Mouse (Mus musculus) 416B (cell line): ENCODE measurements around the gene Acsl3.

Source experiments
- DNase-seq: peaks from one replicate; pipeline ENCODE4 v3.0.0; 2011; ENCODE audit warnings: low read depth

Acsl3 gene

DNA sequence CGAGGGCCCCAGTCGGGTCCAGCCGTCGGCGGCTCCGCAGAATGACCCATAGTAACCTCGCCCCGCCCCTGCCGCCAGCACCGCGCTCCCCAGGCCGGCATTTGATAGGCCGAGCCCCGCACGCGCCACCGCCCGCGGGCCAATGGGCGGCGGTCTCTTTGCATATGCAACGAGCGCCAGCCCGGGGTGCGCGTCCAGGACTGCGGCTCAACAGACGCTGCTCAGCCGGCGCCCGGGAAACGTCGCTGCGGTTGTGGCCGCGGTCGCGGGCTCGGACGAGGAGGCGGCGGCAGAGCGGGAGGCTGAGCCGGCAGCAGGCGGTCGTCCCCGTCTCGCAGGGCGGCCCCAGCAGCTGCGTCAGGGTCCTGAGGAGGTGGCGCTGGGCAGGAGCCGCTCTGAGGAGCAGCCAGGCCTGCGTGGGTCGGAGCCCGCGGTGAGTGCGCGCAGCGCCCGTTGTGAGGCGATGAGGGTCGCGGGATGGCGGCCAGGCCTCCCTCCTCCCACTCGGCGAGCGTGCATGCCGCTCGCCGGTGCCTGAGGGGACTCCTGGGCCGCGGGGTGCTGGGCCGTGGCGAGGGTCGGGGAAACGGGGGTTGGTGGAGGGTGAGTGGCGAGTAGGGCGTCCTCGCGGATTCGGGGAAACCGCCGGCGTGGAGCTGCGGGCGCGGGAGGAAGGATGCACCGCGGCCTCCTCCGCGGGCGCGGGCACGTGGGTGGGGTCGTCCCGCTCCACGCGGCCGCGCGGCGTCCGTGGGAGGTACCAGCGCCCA lies at the start of gene Acsl3, which contains the start of gene Utp14b:
Acsl3 (plus strand) TSS at position 155 of the 770 bp plus-strand sequence.
Utp14b (plus strand) TSS at position 368 of the 770 bp plus-strand sequence.
- DNase-seq: peak; percentile 89

DNA sequence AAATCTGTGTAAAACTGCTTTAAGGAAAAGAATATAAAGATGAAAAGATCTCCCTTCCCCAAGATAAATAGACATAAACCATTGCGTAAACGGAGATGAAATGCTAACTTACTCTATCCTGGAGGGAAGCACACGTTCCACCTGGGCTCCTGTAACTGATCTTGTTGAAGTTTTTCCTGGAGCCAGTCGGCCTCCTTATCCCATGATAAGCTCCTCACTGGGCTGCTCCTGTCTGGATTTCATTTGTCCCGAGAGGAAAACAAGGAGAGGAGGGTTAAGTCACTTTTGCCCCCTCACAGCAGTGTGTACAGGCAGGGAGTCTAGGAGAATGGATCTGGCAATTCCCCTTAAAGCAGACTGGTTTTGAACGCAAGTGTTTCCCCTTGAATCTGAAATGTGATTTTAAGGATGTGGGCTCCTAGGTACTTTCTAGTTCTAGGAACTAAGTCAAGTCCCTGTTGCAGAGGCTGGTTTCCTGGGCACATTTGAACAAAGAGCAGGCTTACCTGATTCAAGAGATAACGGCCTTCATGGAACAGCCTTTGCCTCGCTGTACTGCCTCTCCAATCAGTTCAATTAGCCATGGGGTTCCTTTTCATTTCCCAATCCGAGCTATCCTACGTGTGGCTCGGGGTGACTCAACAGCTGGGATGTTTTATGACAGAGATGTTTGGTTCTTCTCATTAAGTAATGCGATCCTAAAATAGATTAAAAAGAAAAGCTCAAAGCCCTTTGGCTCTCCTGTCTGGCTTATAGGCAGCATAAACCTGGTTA lies 48.3 kb upstream of the Acsl3 start:
- no peak for DNase-seq

DNA sequence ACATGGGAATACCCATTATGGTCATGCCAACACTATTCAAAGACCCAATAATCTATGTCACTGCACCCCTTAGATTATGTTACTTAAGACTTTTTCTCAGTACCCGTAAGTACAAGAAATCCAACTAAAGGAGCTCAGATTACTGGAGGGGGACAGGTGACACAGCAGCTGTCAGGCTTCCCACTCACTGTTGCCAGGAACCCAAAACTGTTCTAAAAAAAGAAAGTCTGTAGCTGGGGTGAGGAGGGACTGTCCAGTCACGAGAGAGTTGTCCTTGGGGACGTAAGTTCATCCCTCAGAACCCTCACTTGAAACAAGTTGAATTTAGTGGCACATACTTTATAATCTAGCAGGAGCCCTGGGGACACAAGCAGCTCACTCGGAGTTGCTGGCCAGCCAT lies 46.6 kb upstream of the Acsl3 start:
- DNase-seq: no peak

DNA sequence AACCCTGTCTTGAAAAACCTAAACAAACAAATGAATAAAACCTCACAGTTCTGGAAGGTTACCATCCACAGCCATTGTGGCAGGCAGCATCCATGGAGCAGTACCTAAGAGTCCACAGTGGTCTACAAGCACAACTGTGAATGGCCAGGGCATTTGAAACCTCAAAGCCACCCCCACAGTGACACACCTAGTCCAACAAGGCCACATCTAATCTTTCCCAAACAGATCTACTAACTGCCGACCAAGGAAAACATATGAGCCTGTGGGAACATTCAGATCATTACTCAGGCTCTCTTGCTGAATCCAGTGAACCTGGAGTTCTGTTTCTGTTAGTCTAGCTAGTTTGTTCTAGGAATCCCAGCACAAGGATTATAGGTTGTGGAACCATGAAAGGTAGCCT lies 44.7 kb upstream of the Acsl3 start:
- no peak for DNase-seq

DNA sequence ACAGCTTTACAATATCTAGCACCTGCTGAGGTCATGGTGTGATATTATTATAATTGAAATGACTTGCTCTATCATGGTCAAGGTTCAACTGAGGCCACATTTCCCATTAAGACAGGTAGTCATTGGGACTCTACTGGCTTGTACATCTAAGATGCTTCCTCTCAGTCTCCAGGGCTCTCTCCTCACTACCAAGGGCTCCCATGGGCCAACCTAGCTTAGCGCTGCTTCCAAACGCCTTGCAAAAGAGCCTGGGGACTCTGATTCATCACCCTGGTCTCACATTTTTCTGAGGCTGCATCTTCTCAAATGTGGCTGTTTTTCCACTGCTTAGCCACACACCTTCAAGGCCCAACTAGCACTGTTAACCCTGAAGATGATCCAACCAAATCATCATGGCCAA lies 33.3 kb upstream of the Acsl3 start:
- no peak for DNase-seq

DNA sequence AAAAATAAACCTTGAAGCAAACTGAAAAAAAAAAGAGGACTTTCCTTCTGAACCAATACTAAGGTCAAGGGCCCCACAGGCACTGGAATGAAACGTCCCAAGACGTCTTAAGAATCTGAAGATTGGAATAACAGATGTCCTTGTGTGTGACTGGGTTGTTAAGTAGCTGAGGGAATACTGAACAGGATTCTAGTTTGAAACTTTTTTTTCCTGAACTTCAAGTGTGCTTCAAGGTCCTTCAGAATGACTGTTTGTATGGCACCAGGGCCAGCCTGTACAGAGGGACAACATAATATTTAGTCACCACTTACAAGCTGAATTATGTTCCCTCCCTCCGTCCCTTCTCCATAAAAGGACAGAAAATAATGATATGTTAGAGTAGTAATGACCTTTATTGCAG lies 23.1 kb upstream of the Acsl3 start:
- no peak for DNase-seq

DNA sequence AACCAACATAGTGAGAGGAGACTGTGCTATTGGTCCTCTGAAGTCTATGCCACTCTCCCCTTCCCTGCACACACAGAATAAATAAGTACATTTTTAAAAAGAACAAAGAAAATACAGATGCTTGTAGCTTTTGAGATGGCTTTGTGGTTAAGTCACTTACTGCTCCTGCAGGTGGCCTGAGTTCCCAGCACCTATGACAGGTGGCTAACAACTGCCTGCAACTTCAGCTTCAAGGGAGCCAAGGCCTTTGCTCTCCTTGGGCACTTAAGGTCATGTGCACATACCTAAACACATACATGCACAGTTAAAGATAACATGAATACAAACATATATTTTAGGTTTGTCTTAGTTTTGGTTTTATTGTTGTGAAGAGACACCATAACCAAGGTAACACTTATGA lies 16.8 kb upstream of the Acsl3 start:
- DNase-seq: no peak

DNA sequence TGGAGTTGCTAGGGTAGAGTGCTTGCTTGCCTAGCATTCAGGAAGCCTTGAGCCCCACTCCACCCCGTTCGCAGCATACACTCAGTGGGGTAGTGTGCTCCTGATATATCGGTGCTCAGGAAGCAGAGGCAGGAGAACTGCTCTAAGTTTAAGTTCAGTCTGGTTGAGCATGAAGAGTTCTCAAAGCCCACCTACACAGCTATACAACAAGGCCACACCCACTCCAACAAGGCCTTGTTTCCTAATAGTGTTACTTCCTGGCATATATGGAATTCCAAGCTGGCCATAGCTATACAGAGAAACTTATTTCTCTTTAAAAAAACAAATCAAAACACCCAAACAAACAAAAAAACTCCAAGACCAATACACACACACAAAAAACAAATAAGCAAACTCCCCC lies 15.8 kb upstream of the Acsl3 start:
- DNase-seq: no peak

DNA sequence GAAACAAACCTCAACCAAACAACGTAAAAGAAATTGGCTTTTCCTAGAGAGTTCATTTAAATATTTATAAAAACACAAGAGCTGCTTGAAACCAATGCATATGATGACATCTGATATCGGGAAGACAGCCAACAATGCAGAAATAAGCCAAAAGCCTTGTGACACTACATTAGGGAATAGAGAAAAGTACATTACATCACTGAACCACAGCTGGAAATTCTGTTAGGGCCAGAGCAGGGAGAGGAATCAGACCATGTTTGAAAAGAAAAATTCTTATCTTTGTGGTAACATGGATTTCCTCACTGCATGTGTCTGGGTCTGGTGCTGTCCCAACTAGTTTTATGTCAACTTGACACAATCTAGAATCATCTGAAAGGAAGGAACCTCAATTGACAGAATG lies 15.4 kb upstream of the Acsl3 start:
- DNase-seq: peak; percentile 33

DNA sequence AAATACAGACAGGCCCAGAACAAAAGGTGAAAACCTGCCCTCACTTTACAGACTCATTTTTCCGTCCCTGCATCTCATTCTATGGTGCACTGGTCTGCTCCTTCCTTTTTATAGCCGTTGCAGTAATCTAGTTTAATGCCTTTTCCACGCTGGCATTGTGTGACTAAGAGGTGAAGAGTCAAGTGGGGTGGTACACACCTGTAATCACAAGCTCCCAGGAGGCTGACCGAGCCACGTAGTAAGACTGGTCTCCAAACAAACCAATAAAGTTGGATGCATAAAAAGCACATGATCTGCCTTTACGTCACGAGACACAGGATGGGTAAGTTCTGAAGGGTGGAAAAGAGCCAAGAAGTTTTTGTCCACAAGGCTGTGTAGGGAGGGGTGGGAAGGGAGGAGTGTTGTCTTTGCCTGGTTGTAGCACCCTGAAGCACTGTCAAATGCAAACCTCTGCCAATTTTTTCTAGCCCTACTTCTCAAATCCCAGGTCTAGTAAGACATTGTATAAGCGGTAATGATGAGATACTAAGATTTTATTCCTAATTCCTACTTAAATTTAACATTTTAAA lies 10.2 kb upstream of the Acsl3 start:
- no peak for DNase-seq

DNA sequence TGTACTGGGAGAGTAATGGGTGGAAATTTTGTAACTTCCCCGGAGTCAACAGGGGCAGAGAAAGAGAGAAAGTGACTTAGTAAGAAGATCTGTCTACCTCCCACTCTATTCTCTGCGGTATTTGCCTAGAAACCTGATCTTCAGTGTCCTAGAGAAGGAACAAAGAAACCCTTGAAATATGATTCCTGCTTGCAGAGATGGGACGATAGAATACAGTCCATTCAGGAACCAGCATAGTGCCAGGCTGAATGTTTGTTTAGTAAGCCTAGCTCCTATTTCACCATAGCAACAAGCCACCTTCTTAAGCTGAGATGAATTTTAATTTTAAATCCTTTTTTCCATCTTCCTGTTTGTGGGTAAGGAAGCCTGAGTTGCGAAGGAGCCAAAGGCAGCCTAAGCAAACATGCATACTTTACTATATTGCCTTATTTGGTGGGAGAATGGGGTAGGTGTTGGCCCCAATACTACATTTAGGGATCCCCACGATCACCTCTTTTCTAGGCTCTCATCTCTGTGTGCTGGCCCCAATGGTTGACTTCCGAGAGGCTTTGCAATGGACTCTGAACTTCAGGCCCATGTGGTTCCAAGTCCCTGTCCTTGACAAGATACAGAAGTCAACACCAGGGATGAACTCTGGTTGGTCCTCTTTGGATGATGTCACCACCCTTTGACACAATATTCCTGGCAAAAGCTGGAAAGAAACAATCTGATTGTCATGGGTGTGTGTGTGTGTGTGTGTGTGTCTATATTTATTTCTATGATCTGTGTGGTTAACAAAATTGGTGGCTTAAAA lies 8.2 kb upstream of the Acsl3 start:
- DNase-seq: peak; percentile 73

DNA sequence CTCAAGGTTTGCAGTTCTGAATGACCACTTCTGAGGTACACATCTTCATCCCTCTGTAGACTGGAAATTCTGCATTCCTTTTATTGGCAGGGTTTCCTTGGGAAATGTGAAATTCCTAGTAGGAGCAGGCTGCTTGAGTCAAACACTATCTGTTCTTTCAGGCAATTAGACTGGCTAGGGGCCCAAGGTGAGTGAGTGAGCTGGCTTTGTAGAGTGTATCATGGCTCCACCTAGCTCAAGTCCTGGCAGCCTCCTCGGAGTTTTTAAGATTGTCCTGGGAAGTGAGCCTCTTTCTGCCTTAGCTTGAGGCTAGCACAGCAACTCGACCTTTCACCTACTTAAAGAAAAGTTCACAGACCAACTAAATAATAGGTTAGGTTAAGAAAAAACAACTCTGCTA lies 1.2 kb upstream of the Acsl3 start:
- DNase-seq: no peak

DNA sequence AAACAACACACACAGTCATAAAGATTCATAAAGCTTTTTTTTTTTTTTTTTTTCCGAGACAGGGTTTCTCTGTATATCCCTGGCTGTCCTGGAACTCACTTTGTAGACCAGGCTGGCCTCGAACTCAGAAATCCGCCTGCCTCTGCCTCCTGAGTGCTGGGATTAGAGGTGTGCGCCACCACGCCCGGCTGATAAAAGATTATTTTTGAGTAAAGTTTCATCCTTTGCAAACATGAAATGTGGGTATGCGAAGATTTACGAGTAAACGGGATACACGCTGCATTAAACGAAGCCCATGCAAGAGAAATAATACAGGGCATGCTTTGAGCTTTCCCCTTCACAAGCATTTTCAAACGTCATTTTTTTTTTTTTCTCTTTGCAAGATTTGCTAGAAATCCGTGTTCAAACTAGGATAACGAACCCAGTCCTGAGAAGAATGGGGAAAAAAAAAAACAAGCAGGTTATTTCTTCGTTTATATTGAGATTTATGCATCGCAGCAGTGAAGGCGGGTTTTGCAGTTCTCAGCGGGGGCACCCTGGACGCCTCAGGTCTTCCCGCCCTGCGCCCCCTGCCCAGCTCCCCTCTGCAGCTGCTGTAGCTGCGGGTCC lies 500 bp upstream of the Acsl3 start:
- no peak for DNase-seq

DNA sequence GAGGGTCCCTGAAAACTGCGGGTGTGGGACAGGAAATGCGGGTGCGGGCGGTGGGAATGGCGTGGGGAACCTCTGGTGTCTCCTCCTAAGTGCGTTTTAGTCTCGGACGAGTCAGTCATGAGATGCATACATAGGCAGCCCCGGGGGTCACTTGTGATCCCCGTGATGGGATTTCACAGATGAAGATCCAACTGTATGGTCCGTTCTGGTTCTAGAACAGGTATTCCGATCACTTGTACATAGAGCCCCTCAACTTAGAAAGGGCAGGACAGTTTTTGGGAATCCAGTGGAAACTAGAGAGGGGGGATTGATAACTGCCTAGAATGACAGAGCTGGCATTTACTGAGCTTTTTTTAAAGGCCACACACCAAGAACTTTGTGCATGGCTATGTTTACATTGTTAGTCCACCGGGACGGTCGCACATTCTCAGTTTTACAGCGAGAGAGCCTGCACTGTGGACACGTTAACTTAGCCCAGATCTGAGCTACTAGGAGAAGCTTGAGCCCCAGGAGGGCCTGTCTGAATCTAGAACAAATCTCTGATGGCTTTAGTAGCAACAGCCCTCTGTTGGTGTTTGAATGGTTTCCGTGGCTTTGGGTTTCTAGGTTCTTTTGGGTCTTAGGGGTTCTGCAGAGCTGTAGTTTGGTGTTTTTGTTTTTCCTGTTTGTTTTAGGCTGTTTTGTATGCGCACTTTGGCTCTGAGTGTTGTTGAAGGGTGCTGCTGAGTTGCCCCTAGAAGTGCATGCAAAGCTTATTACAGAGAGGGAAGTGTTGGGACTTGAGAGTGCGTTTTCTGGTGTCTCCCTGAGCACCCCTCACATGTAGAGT lies 1.0 kb downstream of the Acsl3 start:
- DNase-seq: peak; percentile 45

DNA sequence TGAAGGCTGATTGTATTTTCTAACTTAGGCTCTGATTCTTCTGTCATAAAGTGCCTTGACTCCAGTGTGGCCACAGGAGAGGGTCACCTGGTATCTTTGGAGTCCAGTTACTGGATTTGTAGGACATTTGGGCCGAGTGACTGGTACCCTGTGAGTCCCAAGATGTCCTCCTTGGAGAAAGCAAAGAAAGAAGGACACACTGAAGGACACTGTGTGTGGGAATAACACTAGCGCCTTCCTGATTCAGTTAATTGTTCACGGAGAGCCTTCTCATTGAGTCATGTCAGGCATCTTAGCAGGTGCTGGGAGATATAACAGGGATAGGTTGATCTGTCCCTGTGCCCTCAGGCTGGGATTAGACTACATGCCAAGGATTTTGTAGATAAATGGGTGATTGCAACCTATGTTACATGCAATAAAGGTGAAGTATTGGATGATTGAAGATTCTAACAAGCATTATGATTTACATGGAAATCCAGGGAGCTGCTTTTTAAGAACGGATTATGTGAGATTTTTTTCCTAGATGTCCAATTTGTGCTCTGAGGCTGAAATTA lies 1.7 kb downstream of the Acsl3 start:
- DNase-seq: no peak

DNA sequence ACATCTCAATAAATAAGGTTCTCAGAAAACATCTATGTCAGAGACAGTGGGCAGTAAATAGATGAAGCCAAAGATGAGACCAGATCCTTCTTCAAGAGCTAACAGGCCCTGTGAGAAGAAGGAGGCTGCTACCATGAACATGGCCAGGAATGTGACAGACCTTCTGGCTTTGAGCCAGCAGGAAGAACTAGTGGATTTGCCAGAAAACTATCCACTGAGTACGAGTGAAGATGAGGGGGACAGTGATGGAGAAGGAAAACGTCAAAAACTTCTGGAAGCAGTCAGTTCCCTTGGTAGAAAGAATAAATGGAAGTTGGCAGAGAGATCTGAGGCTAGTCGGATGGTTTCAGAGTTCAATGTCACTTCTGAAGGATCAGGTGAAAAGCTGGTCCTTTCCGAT lies 6.7 kb downstream of the Acsl3 start:
- DNase-seq: no peak

DNA sequence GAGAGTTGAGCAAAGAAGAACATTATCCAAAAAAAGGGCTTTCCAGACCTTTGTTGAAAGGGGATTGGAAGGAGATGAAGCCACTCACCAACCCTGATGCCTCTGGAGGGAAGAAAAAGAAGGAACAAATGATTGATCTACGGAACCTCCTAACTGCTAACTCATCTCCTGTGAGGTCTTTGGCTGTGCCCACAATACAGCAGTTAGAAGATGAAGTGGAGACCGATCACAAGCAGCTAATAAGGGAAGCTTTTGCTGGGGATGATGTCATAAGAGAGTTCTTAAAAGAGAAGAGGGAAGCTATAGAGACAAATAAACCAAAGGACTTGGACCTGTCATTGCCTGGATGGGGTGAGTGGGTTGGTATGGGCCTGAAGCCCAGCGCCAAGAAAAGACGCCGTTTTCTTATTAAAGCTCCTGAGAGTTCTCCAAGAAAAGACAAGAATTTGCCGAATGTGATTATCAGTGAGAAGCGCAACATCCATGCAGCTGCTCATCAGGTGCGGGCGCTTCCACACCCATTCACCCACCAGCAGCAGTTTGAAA lies 8.4 kb downstream of the Acsl3 start:
- peak; percentile 67 for DNase-seq

DNA sequence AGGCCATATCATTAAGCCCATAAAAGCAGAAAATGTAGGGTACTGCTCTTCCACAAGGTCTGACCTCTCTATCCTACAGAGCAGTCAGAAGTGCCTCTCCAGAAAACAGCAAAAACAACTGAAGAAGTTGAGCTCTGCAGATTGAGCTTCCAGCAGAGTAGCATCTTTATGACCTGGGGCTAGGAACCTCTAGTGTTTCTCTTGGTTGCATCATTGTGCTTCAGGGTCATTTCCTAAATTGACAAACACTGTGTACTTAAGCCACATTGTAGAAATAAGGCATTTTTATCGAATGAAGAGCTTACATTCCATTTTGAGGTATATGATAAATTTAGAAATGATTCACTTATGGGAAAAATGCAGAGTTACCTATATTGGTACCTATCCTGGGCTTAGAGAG lies 9.0 kb downstream of the Acsl3 start:
- no peak for DNase-seq

DNA sequence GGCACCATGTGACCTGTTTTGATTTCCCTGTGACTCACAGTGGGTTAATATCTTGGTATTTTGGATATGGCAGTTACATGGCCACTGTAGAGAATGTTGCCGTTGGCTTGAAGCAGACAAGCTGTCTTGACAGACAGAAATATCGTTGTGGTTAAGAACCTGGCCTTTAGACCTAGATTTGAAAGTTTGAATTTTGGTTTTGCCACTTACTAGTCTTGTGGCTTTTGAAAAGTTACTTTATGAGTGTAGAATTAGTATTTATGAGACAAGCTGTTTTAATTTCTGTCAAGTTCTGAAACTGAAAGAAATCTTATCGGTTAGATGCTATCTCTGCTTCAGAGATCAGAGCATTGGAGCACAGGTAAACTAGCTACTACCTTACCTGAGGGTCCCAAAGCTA lies 24.7 kb downstream of the Acsl3 start:
- no peak for DNase-seq

DNA sequence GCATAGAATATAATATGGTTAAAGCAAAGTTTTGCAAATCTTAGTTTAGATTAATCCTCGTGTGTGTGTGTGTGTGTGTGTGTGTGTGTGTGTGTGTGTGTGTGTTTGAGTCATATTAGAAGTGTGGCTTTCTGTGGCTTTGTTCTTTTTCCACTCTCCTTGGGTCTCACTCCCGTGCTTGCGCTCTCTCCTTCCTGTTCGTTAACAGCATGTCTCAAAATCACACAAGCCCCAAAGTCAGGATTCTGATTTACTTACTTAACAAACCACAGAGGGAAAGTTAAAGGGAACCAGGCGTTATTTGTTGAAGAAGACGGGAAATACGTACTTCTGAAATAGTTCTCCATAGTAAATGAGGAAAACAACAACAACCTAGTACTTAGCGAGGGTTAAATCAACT lies 26.5 kb downstream of the Acsl3 start:
- DNase-seq: peak; percentile 46
